Mouse (Mus musculus): ENCODE measurements at regions not wholly inside any gene's neighbourhood (a gene's known extent, or its start where the extent isn't known, plus 50 kb on each side); places are given as distances from the start of the nearest gene placed in this dataset.
A peak's percentile ranks its signal among the peaks of the same experiment; 100 is the strongest.
"Not testable (repeated sequence)": the region's sequence is repeated elsewhere in the genome, so short reads cannot be mapped to it uniquely, and the experiment has no call there.

DNA sequence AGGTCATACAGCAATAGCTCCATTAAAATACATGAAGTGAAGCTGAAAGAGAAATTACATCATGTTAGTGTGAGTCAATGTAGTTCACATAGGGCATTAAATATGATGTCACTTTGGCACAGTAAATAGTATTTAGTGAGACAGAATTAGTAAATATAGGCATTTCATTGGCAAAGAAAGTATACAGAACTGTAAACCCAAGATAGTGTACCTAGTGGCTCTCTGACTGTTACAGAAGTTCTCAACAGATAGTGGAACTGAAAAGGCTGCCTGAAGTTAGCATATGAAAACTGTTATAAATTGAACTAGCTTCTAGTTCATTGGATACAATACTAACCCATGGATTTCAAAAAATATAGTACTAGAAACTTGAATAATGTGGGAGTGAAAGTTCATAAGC is 1642.1 kb upstream of the Cdh6 start:
- no peak for DNase-seq (ENCODE audit: low spot score)

DNA sequence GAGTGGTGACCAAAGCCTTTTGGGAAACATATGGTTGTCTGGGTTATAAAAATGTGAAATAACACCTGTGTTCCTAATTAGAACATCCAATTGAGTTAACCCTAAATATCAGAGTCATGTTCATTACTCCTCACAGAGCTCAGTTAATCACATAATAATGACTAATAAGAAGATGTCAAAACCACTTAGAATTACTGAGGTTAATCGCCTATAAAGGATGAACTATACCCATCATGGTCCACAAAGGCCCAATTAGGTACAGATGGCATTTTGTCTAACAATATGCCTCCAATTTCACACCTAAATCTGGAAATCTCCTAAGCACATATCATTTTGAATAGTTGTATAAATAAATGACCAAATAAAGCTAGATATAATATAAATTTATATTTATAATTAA is 1633.4 kb upstream of the Cdh6 start:
- DNase-seq (ENCODE audit: low spot score), result no peak

DNA sequence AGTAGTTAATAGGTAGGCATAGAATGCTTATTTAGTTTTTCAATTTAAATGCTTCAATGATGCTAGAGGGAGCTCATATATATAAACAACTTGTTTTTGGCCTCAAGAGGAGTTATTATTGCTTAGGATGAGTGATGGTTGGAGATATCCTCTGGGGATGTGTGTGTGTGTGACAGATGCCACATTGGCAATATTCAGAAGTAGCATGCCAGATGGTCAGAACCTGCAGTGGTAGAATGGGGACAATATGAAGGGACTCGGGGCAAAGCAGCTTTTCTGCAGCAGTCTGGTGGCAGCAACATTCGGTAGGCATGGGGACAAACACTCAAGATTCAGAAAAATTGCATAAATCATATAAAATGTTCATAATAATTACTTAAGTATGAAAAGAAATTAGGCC is 1621.7 kb upstream of the Cdh6 start:
- DNase-seq (ENCODE audit: low spot score), result no peak

DNA sequence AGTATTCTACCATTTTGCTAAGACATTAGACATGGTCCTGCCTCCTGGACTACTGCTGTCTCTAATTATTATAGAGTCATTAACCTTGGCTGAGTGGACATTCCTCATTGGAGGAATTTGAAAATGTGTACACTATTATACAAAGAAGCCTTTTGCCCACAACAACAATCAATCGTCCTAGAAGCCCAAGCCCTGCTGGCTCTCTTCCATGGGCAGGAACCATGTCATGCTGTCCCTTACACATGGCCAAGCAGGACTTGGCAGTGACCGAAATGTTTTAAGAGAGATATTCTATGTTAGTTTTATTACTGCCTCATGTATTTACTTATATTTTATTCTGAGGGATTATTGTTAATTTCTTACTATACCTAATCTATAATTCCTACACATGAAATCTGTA is 1607.3 kb upstream of the Cdh6 start:
- no peak for DNase-seq (ENCODE audit: low spot score)

DNA sequence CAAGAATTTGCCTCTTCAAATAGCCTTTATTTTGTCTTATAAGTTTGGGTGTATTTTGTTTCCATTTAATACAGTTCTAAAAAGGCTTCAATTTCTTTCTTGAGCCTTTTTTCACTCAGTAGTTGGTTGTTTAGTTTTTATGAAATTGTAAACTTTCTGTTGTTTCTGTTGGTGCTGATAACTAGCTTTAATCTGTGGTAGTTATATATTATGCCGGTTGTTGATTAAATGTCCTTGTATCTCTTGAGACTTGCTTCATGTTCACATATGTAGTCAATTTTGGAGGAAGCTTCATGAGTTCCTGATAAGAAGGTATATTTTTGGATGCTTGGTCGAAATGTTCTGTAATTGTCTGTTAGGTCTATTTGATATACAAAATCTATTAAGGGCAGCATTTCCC is 1568.3 kb upstream of the Cdh6 start:
- no peak for DNase-seq (ENCODE audit: low spot score)

DNA sequence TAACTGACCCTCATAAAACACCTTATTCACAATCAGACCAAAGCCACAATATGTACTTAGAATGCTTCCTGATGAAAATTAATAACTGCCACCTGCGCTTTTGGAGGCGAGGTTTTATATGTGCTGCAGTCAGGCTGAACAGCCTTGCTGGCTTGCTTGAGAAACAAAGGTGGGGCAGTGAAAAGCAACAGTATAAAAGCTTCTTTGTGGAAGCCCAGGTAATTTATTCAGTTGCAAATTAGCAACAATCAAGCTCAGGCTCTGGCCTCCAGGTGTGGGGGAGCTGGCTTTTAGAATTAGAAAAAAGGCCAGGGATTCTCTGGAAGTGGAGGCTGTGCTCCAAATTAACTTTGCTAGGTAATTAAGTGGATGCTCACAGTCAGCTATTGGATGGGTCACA is 1524.5 kb upstream of the Cdh6 start:
- DNase-seq (ENCODE audit: low spot score), result not testable (repeated sequence)

DNA sequence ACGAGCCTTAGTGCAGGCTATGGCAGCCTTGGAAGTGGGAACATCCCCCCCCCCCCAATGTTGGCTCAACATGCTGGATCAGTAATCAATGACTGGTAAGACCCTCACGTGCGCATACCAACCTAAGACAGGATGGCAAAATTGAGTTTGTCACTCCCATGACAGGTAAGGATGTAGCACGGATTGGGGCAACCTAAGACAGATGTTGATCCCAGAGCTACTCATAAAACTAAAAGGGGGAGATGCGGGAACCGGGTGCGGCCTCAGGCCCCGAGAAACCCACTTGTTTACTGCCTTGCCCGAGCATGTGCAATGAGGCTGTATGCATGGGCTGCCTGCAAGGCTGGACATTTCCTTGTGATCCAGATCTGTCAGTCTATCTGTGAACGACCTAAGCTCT is 1523.0 kb upstream of the Cdh6 start:
- DNase-seq (ENCODE audit: low spot score), result no peak

DNA sequence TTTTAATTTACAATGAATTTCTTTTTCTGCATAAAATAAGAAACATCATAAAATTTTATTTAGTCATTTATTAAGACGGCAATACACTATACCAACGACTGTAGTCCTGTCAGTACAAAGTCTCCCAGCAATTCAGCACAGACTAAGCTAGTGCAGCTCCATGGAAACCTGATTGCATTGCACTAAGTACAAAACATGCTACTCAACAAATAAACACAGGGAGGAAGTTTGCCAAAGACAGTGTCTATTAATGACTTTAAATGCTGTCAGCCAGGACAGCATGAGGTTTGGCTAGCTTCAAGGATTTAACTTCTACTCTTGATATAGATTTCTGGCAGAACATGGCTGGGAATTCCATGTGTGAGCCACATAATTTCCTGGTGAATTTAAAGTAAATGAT is 1515.7 kb upstream of the Cdh6 start:
- DNase-seq (ENCODE audit: low spot score), result no peak

DNA sequence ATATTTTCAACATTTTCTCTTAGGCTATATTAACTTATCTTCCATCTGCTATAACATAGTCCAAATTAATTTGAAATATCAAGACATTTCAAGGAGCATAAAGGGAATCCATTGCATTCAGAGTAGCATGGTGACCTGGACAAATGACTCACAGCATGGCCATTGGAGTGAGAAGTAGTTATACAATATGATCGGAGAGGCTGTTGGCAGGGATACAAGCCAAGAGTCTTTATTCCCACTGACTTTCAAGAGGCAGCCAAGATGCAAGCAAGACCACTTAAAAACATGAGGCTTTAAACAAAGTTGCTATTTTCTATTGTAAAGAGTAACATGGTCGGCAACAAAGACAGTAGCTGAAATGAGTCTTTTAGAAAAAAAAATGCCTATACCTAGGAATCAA is 1468.8 kb upstream of the Cdh6 start:
- DNase-seq (ENCODE audit: low spot score), result no peak

DNA sequence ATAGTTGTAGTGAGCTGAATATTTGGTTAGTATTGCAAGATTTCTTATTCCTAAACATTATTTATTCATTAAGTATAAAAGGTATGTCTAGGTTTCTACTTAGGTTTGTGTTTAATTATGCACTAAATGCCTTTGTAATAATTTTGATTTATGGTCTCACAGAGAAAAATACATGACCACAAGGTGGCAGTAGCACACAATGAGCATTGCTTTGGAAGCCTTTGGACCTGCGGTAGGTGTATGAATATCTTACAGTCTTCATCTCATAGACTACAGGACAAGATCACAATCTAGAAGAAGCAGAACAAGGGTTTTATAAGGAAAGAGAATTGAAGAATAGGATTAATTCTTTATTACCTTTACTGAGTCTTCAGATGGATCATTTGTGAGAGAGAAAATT is 1455.0 kb upstream of the Cdh6 start:
- DNase-seq (ENCODE audit: low spot score), result peak; percentile 36

DNA sequence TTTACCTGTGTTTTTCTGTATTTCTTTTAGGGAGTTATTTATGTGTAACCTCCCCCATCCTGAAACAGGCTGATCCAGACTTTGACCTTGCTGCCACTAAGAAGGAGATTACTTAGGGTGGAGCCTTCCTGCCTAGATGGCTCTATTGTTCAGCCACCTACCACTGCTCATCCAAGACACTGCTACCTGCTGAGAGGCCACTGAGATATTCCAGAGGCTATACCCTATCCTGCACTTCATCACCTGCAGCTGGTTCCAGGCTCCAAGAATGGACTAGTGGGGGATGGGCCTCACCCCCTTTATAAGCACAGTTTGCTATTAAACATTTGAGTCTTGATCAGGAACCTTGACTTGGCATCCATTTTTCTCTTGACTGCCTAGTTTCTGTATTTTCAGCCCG is 1433.2 kb upstream of the Cdh6 start:
- no peak for DNase-seq (ENCODE audit: low spot score)

Data from adipocyte (in vitro differentiated cells).